Mouse (Mus musculus): Measurements from ENCODE around the gene Fam207a. TPM values are rescaled to one million over a fixed set of nuclear protein-coding genes. Genes with fewer than 3 reads are reported as not detected.
A peak's percentile ranks its signal among the peaks of the same experiment; 100 is the strongest.

Fam207a gene
- total and polyA plus RNA-seq, 2 experiments from 2014 or later, result 16.1 to 18.1 TPM

GRCm38 (mm10) chr10:77557641-77558040 is 42.1 kb upstream of the Fam207a start:
- Histone ChIP-seq H3K27ac (ENCODE audit: low read depth) (no peak overlapping the region), H3K9me3 (replicated peaks; ENCODE audit: control insufficient read depth, low read length) (no peaks in the 10 kb centered on the region), H3K9ac (replicated peaks; ENCODE audit: low read depth, low read length) (no peak overlapping the region), H3K4me2 (ENCODE audit: low read depth, low read length) (no peak overlapping the region), H3K4me1 (ENCODE audit: control insufficient read depth, insufficient read depth) (no peaks in the 10 kb centered on the region), H3K36me3 (replicated peaks; ENCODE audit: control insufficient read depth, insufficient read depth, low read length) (no peaks in the 10 kb centered on the region), H3K27me3 (ENCODE audit: control insufficient read depth, insufficient read depth, low read length) (no peaks in the 10 kb centered on the region), H3K4me3 (ENCODE audit: low read depth, low read length) (no peak overlapping the region)
- WGBS, result 78% methylated on average over 4 of the region's 4 CpGs
- DNase-seq (ENCODE audit: low spot score) (no peak), ATAC-seq (ENCODE audit: insufficient read depth, low read depth) (no peak)
- peak; percentile 38 for TF ChIP-seq CTCF (IDR thresholded peaks at IDR 0.05; ENCODE audit: low read depth)
- no peak for TF ChIP-seq EP300 (IDR thresholded peaks at IDR 0.05; ENCODE audit: low read depth)

- H3K4me1 ChIP-seq (ENCODE audit: control insufficient read depth, insufficient read depth), result no peaks in the 10 kb centered on the region
- ATAC-seq (ENCODE audit: insufficient read depth, low read depth) (no peak), DNase-seq (ENCODE audit: low spot score) (no peak)
- no peak overlapping the region for H3K4me3 ChIP-seq (ENCODE audit: low read depth, low read length)
- no peak overlapping the region for H3K9ac ChIP-seq (replicated peaks; ENCODE audit: low read depth, low read length)
- H3K27me3 ChIP-seq (ENCODE audit: control insufficient read depth, insufficient read depth, low read length), result no peaks in the 10 kb centered on the region
- H3K9me3 ChIP-seq (replicated peaks; ENCODE audit: control insufficient read depth, low read length), result no peaks in the 10 kb centered on the region
- H3K27ac ChIP-seq (ENCODE audit: low read depth), result no peak overlapping the region
- no peak overlapping the region for H3K4me2 ChIP-seq (ENCODE audit: low read depth, low read length)
- 87% methylated on average over 7 of the region's 7 CpGs for WGBS
- H3K36me3 ChIP-seq (replicated peaks; ENCODE audit: control insufficient read depth, insufficient read depth, low read length), result no peaks in the 10 kb centered on the region
- TF ChIP-seq EP300 (IDR thresholded peaks at IDR 0.05; ENCODE audit: low read depth) (no peak), CTCF (IDR thresholded peaks at IDR 0.05; ENCODE audit: low read depth) (no peak)
Measured at GRCm38 (mm10) chr10:77556631-77557030, 41.0 kb upstream of the Fam207a start.

GRCm38 (mm10) chr10:77554918-77555317 is 39.3 kb upstream of the Fam207a start:
- DNase-seq (ENCODE audit: low spot score), result no peak
- Histone ChIP-seq H3K4me3 (ENCODE audit: low read depth, low read length) (no peak overlapping the region), H3K9ac (replicated peaks; ENCODE audit: low read depth, low read length) (no peak overlapping the region), H3K27me3 (ENCODE audit: control insufficient read depth, insufficient read depth, low read length) (no peaks in the 10 kb centered on the region), H3K36me3 (replicated peaks; ENCODE audit: control insufficient read depth, insufficient read depth, low read length) (no peaks in the 10 kb centered on the region), H3K4me1 (ENCODE audit: control insufficient read depth, insufficient read depth) (no peaks in the 10 kb centered on the region), H3K4me2 (ENCODE audit: low read depth, low read length) (no peak overlapping the region), H3K27ac (ENCODE audit: low read depth) (no peak overlapping the region), H3K9me3 (replicated peaks; ENCODE audit: control insufficient read depth, low read length) (no peaks in the 10 kb centered on the region)
- WGBS, result 78% methylated on average over 4 of the region's 4 CpGs
- no peak for TF ChIP-seq CTCF (IDR thresholded peaks at IDR 0.05; ENCODE audit: low read depth)
- TF ChIP-seq EP300 (IDR thresholded peaks at IDR 0.05; ENCODE audit: low read depth), result no peak
- ATAC-seq (ENCODE audit: insufficient read depth, low read depth), result no peak

- H3K27ac ChIP-seq (ENCODE audit: low read depth), result no peak overlapping the region
- ATAC-seq (ENCODE audit: insufficient read depth, low read depth), result no peak
- no peak overlapping the region for H3K9ac ChIP-seq (replicated peaks; ENCODE audit: low read depth, low read length)
- DNase-seq (ENCODE audit: low spot score), result no peak
- no peaks in the 10 kb centered on the region for H3K27me3 ChIP-seq (ENCODE audit: control insufficient read depth, insufficient read depth, low read length)
- WGBS, result 66% methylated on average over 4 of the region's 4 CpGs
- no peaks in the 10 kb centered on the region for H3K4me1 ChIP-seq (ENCODE audit: control insufficient read depth, insufficient read depth)
- no peaks in the 10 kb centered on the region for H3K36me3 ChIP-seq (replicated peaks; ENCODE audit: control insufficient read depth, insufficient read depth, low read length)
- no peak overlapping the region for H3K4me2 ChIP-seq (ENCODE audit: low read depth, low read length)
- H3K4me3 ChIP-seq (ENCODE audit: low read depth, low read length), result no peak overlapping the region
- H3K9me3 ChIP-seq (replicated peaks; ENCODE audit: control insufficient read depth, low read length), result no peaks in the 10 kb centered on the region
- TF ChIP-seq CTCF (IDR thresholded peaks at IDR 0.05; ENCODE audit: low read depth), result no peak
- no peak for TF ChIP-seq EP300 (IDR thresholded peaks at IDR 0.05; ENCODE audit: low read depth)
Measured at GRCm38 (mm10) chr10:77553285-77553684, 37.7 kb upstream of the Fam207a start.

- no peak for TF ChIP-seq CTCF (IDR thresholded peaks at IDR 0.05; ENCODE audit: low read depth)
- TF ChIP-seq EP300 (IDR thresholded peaks at IDR 0.05; ENCODE audit: low read depth), result no peak
Measured at GRCm38 (mm10) chr10:77552162-77552561, 36.6 kb upstream of the Fam207a start.

GRCm38 (mm10) chr10:77550874-77551273 is 35.3 kb upstream of the Fam207a start:
- no peak for DNase-seq (ENCODE audit: low spot score)
- H3K36me3 ChIP-seq (replicated peaks; ENCODE audit: control insufficient read depth, insufficient read depth, low read length), result no peaks in the 10 kb centered on the region
- no peak overlapping the region for H3K4me2 ChIP-seq (ENCODE audit: low read depth, low read length)
- H3K27me3 ChIP-seq (ENCODE audit: control insufficient read depth, insufficient read depth, low read length), result no peaks in the 10 kb centered on the region
- H3K9ac ChIP-seq (replicated peaks; ENCODE audit: low read depth, low read length), result no peak overlapping the region
- no peak overlapping the region for H3K4me3 ChIP-seq (ENCODE audit: low read depth, low read length)
- no peak overlapping the region for H3K27ac ChIP-seq (ENCODE audit: low read depth)
- TF ChIP-seq CTCF (IDR thresholded peaks at IDR 0.05; ENCODE audit: low read depth) (no peak), EP300 (IDR thresholded peaks at IDR 0.05; ENCODE audit: low read depth) (no peak)
- no peaks in the 10 kb centered on the region for H3K4me1 ChIP-seq (ENCODE audit: control insufficient read depth, insufficient read depth)
- WGBS, result 69% methylated on average over 11 of the region's 11 CpGs
- ATAC-seq (ENCODE audit: insufficient read depth, low read depth), result no peak
- no peaks in the 10 kb centered on the region for H3K9me3 ChIP-seq (replicated peaks; ENCODE audit: control insufficient read depth, low read length)

More at GRCm38 (mm10) chr10:77552162-77552561, 36.6 kb upstream of the Fam207a start:
- Histone ChIP-seq H3K9me3 (replicated peaks; ENCODE audit: control insufficient read depth, low read length) (no peaks in the 10 kb centered on the region), H3K4me3 (ENCODE audit: low read depth, low read length) (no peak overlapping the region), H3K4me1 (ENCODE audit: control insufficient read depth, insufficient read depth) (no peaks in the 10 kb centered on the region), H3K36me3 (replicated peaks; ENCODE audit: control insufficient read depth, insufficient read depth, low read length) (no peaks in the 10 kb centered on the region), H3K27me3 (ENCODE audit: control insufficient read depth, insufficient read depth, low read length) (no peaks in the 10 kb centered on the region), H3K9ac (replicated peaks; ENCODE audit: low read depth, low read length) (no peak overlapping the region), H3K27ac (ENCODE audit: low read depth) (no peak overlapping the region), H3K4me2 (ENCODE audit: low read depth, low read length) (no peak overlapping the region)
- no peak for DNase-seq (ENCODE audit: low spot score)
- 90% methylated on average over 5 of the region's 5 CpGs for WGBS
- ATAC-seq (ENCODE audit: insufficient read depth, low read depth), result no peak
